Mouse (Mus musculus) limb, embryonic 11.5 days (tissue): ENCODE data around the gene Inava. TPM values are rescaled to one million over a fixed set of nuclear protein-coding genes. Genes with fewer than 3 reads are reported as not detected.

Source experiments
- ATAC-seq: fragments of 200-750 bp; cut with Nextera tagmentation; 2 replicates; pipeline ENCODE4 v1.8.0; 2017; ENCODE audit warnings: low read depth; ENCODE audit not compliant: insufficient number of reproducible peaks, low FRiP score, low TSS enrichment
- DNase-seq: peaks from one replicate; pipeline ENCODE4 v3.0.0-alpha.2; 2015; ENCODE audit warnings: low spot score
- H3K27ac ChIP-seq: fragments of 300-500 bp; sonication (generic); replicated peaks from 2 replicates; pipeline ENCODE4 v1.5.1; 2014; ENCODE audit warnings: low read depth, mild to moderate bottlenecking, low read length
- H3K27me3 ChIP-seq: fragments of 300-500 bp; sonication (generic); 2 replicates; pipeline ENCODE4 v1.6.1; 2014; ENCODE audit warnings: mild to moderate bottlenecking, low read length, mixed read lengths; ENCODE audit not compliant: control insufficient read depth, insufficient read depth
- H3K36me3 ChIP-seq: fragments of 300-500 bp; sonication (generic); 2 replicates; pipeline ENCODE4 v1.6.1; 2014; ENCODE audit warnings: mild to moderate bottlenecking, low read length, moderate library complexity, mixed read lengths; ENCODE audit not compliant: control insufficient read depth, insufficient read depth
- H3K4me1 ChIP-seq: fragments of 300-500 bp; sonication (generic); 2 replicates; pipeline ENCODE4 v1.6.1; 2014; ENCODE audit warnings: low read length, mixed read lengths; ENCODE audit not compliant: control insufficient read depth, insufficient read depth
- H3K4me2 ChIP-seq: fragments of 300-500 bp; sonication (generic); 2 replicates; pipeline ENCODE4 v1.6.1; 2014; ENCODE audit warnings: low read depth, mild to moderate bottlenecking, moderate library complexity; ENCODE audit not compliant: severe bottlenecking
- H3K4me3 ChIP-seq: fragments of 300-500 bp; sonication (generic); 2 replicates; pipeline ENCODE4 v1.5.1; 2014; ENCODE audit warnings: low read depth, low read length
- H3K9ac ChIP-seq: fragments of 300-500 bp; sonication (generic); 2 replicates; pipeline ENCODE4 v1.6.1; 2014; ENCODE audit warnings: mild to moderate bottlenecking, low read length
- H3K9me3 ChIP-seq: fragments of 300-500 bp; sonication (generic); 2 replicates; pipeline ENCODE4 v1.6.1; 2016; ENCODE audit warnings: low read length; ENCODE audit not compliant: control insufficient read depth
- WGBS: fragments of 180-500 bp; shearing (Covaris S2); extraction: QIAGEN DNeasy Blood & Tissue Kit; methylation state at CpG from one replicate; pipeline ENCODE4 v1.1.7; 2014; 5-methylcytosine and 5-hydroxymethylcytosine counted together
- polyA plus RNA-seq: library from polyadenylated mRNA; unstranded; fragments of >200 nt; fragmentation: Nextera tagmentation; extraction: Ambion mirVana; gene quantifications from 2 replicates; pipeline ENCODE4 v1.2.1, GENCODE M21; 2014

Gene Inava
- polyA plus RNA-seq, 1 experiment from 2014 or later, result 27.8 TPM

DNA sequence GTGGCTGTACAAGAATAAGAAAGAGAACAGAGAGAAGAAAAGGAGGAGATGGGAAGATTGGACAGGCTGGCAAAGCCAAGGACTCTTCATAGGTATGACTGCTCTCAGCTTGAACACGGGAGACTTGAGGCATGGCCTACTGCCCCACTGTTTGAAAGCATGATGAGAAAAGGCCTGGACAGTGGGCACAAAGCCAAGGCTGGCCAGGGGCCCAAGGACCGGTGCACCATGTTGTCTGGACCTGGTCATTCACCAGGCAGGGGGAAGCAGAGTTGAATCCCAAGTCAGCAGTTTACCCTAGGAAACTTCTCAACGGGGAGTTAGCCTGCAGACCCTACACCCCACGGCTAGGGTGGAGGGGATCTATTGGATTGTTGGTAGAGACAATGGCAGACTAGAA, 6.2 kb downstream of the Inava start:
- DNase-seq, result no peak
- Histone ChIP-seq H3K27me3 (no peaks in the 10 kb centered on the region), H3K36me3 (peaks cover 5% of the 10 kb centered on the region; the same call in 1 of the 2 replicates), H3K9ac (no peak overlapping the region), H3K9me3 (no peaks in the 10 kb centered on the region), H3K4me2 (no peak overlapping the region), H3K4me1 (peaks cover 40% of the 10 kb centered on the region), H3K4me3 (no peak overlapping the region), H3K27ac (no peak overlapping the region)
- WGBS, result 83% methylated on average over 4 of the region's 4 CpGs
- no peak for ATAC-seq

DNA sequence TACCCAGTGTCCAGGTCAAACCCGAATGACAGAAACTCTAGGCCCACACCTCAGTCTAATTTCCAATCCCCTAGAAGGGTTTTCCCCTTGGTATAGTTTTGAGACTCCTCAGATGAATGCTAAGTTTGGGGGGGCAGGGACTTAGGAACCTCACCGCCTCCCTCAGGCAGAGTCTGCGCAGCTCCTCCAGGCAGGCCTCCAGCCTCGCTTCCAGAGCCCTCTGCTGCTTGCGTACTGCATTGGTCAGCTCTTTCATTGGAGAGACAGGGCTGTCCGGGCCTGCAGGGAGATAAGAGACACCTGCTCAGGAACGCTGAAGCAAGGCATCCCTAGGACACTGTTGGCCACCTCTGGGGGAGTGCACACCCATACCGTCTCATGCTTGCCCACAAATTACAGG, 7.4 kb downstream of the Inava start:
- ATAC-seq, result no peak
- H3K4me2 ChIP-seq, result no peak overlapping the region
- H3K36me3 ChIP-seq, result peaks cover 5% of the 10 kb centered on the region; the same call in 1 of the 2 replicates
- no peak for DNase-seq
- no peaks in the 10 kb centered on the region for H3K27me3 ChIP-seq
- H3K9me3 ChIP-seq, result no peaks in the 10 kb centered on the region
- H3K27ac ChIP-seq, result no peak overlapping the region
- peaks cover 33% of the 10 kb centered on the region for H3K4me1 ChIP-seq
- H3K4me3 ChIP-seq, result no peak overlapping the region
- H3K9ac ChIP-seq, result no peak overlapping the region
- WGBS, result 91% methylated on average over 8 of the region's 8 CpGs

DNA sequence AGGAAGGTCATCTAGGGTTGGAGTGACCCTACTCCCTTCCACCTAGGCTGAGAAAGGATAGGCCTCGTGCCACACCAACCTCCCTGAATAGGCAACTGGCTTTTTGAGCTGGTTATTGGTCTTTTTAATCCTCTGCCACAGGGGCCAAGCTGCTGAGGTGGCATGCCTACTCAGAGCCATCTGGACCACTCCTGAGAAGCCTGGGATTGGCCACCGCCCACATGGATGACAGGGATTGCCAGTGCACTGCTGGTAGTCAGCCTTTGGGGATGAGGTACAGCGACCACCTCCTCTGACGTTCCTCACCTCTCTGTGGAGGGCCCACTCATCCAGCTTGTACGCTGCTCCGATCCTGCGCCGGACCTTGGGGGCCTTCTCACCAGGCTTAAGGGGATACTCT, 8.2 kb downstream of the Inava start:
- H3K27ac ChIP-seq, result no peak overlapping the region
- ATAC-seq (no peak), DNase-seq (no peak)
- WGBS, result 95% methylated on average over 8 of the region's 8 CpGs
- H3K4me2 ChIP-seq, result no peak overlapping the region
- H3K4me1 ChIP-seq, result peaks cover 25% of the 10 kb centered on the region
- H3K9ac ChIP-seq, result no peak overlapping the region
- no peak overlapping the region for H3K4me3 ChIP-seq
- H3K36me3 ChIP-seq, result peaks cover 5% of the 10 kb centered on the region; the same call in 1 of the 2 replicates
- no peaks in the 10 kb centered on the region for H3K27me3 ChIP-seq
- H3K9me3 ChIP-seq, result no peaks in the 10 kb centered on the region

DNA sequence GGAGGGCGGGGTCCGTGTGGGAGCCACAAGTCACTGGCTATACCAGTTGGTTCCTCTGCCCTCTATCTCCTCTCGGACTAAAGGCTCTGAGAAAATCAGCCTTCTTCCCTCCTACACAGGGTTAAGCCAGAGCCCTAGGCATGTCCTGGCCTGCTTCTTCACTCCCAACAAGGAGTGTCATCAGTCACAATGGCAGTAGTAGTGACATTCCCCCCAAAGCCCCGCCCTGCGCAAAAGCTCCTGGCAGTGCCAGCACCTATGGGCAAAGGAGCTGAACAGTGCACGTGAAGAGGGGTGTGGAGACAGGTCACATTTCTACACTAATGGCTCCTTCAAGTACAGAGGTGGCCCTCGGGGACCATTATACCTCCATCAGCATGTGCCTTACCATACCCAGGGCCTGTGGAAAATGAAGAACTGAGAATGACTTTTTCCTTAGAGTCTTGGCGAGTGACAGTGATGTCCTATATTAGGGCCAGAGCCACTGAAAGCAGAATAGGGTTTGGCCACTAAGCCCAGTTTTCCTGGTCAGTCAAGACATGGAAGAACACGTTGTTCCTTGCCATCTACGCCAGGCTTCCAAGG, 10.2 kb downstream of the Inava start:
- peaks cover 5% of the 10 kb centered on the region for H3K4me1 ChIP-seq
- DNase-seq, result no peak
- no peak overlapping the region for H3K27ac ChIP-seq
- no peak overlapping the region for H3K9ac ChIP-seq
- H3K4me3 ChIP-seq, result no peak overlapping the region
- no peaks in the 10 kb centered on the region for H3K27me3 ChIP-seq
- WGBS, result 87% methylated on average over 10 of the region's 10 CpGs
- no peaks in the 10 kb centered on the region for H3K9me3 ChIP-seq
- no peak overlapping the region for H3K4me2 ChIP-seq
- ATAC-seq, result no peak
- peaks cover 9% of the 10 kb centered on the region; the same call in 1 of the 2 replicates for H3K36me3 ChIP-seq

DNA sequence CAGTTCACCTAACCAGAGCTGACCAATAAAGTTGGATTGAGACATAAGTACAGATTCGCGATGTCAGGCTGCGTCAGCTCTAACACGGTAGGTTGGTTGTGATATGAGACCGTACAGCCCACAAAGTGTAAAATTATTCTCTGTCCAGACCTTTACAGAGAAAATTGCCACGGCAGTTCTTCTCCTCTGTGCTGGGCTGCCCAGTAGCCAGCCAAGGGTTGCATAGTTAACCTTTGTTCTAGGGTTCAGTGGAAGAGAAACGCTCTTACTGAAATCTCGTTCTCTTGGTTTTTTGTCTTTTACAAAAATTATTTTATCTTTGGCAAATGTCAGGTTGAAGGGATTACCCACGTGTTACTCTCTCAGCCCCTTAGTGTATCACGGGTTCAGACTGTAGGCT, 11.7 kb downstream of the Inava start:
- 93% methylated on average over 10 of the region's 10 CpGs for WGBS
- H3K4me3 ChIP-seq, result no peak overlapping the region
- no peaks in the 10 kb centered on the region for H3K4me1 ChIP-seq
- no peak overlapping the region for H3K27ac ChIP-seq
- H3K27me3 ChIP-seq, result no peaks in the 10 kb centered on the region
- H3K36me3 ChIP-seq, result peaks cover 9% of the 10 kb centered on the region; the same call in 1 of the 2 replicates
- ATAC-seq, result no peak
- DNase-seq, result no peak
- no peak overlapping the region for H3K4me2 ChIP-seq
- H3K9ac ChIP-seq, result no peak overlapping the region
- no peaks in the 10 kb centered on the region for H3K9me3 ChIP-seq

DNA sequence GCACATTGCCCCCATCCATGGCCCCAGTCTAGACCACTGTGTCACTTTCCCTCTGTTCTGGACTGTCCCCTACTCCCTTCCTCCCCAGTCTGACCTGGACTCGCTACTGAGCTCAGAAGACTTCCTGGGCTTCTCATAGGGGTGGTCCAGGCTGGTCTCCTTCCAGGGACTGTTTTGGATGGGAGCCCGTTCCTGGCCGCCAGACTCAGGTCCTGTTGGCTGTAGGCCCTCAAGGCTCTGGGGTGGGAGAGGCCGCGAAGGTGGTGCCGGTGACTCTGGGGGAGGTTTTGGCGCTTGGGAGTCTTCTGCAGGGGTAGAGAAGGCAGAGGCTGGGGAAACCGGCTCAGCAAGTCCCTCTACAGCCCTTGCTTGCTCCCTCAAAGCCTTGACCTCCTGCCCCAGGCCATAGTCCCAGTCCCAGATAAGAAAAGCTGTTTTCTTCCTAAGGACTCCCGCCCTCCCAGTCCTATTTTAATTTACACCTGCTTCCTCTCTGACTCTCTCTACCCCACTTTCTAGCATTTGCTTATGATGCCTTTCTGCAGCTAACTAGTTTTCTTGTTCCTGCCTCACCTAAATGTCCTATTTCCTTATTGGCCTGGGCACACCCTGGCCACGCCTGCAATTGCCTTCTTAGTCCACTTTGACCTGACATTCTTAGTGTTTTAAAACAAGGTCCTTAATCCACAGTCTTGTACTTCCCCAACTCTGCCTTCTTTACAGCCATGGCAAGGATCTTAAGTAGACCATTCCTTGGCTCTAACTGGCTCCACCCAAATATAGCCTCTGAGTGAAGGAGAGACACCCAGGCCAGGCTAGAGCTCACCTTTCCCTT, 13.8 kb downstream of the Inava start:
- Histone ChIP-seq H3K9me3 (no peaks in the 10 kb centered on the region), H3K4me2 (no peak overlapping the region), H3K4me3 (no peak overlapping the region), H3K9ac (no peak overlapping the region), H3K27me3 (no peaks in the 10 kb centered on the region), H3K36me3 (peaks cover 12% of the 10 kb centered on the region; the same call in 1 of the 2 replicates), H3K27ac (no peak overlapping the region), H3K4me1 (no peaks in the 10 kb centered on the region)
- 84% methylated on average over 10 of the region's 10 CpGs for WGBS
- no peak for DNase-seq
- ATAC-seq, result no peak

DNA sequence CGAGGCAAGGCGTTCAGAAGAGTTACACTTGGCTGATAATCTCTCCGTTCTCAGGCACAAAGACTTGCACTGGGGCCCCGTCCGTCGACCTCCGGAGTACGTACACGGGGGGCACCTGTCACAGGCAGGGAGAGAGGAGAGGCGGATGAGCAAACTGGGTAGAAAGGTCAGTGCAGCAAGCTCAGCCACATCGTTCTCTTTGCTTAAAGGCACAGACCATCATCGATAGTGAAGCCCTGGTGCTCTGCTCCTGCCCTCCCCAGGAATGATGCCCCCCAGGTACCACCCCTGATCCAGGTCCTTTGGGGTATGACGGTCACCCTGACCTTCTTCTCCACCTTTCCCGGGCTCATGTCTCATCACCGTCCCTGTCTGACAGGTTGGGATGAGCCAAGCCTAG, 19.8 kb downstream of the Inava start:
- peaks cover 6% of the 10 kb centered on the region; the same call in 1 of the 2 replicates for H3K36me3 ChIP-seq

DNA sequence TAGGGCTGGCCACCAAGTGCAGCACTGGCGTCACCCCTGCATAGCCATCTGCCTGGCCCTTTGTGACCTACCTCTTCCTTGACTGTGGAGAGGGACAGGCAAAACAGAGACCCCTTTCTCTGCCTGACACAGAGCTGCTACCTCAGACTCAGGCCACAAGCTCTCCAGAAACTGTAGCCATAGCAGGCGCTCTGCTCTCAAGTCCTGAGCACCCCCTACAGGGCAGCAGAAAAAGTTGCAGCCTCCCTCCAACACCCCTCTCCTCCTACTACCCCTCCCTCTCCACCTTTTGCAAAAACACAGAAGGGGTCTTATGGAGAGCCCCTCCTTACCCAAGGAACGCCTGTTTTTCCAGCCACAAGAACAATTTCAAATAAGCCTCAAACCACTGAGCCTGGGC, 21.3 kb downstream of the Inava start, which contains the start of gene Mroh3:
Gene Mroh3, minus strand, starts transcription at position 26 of the 400 bp plus-strand sequence.
- no peak within 1 kb of the TSS for H3K4me3 ChIP-seq
- no peaks in the 10 kb centered on the region for H3K9me3 ChIP-seq
- no peak within 1 kb of the TSS for H3K27ac ChIP-seq
- ATAC-seq (no peak), DNase-seq (peak; percentile 49)
- no peaks in the 10 kb centered on the region for H3K27me3 ChIP-seq
- peaks cover 5% of the 10 kb centered on the region; the same call in 1 of the 2 replicates for H3K36me3 ChIP-seq
- WGBS, result 51% methylated on average over 3 of the region's 3 CpGs
- no peaks in the 10 kb centered on the region for H3K4me1 ChIP-seq
- H3K9ac ChIP-seq, result no peak within 1 kb of the TSS
- no peak within 1 kb of the TSS for H3K4me2 ChIP-seq

More for the DNA sequence above, 19.8 kb downstream of the Inava start:
- 92% methylated on average over 15 of the region's 15 CpGs for WGBS
- no peak for DNase-seq
- Histone ChIP-seq H3K9me3 (no peaks in the 10 kb centered on the region), H3K4me3 (no peak overlapping the region), H3K4me2 (no peak overlapping the region), H3K9ac (no peak overlapping the region), H3K4me1 (no peaks in the 10 kb centered on the region), H3K27me3 (no peaks in the 10 kb centered on the region), H3K27ac (no peak overlapping the region)
- ATAC-seq, result no peak
